Mouse (Mus musculus) urinary bladder, postnatal 14 days (tissue): Measurements from ENCODE around the gene Tnfrsf22.
"Not testable (repeated sequence)": the region's sequence is repeated elsewhere in the genome, so short reads cannot be mapped to it uniquely, and the experiment has no call there.

ENCODE experiments used
- DNase-seq: peaks from one replicate; pipeline ENCODE4 v3.0.0; 2021; ENCODE audit warnings: low spot score

Tnfrsf22 gene

DNA sequence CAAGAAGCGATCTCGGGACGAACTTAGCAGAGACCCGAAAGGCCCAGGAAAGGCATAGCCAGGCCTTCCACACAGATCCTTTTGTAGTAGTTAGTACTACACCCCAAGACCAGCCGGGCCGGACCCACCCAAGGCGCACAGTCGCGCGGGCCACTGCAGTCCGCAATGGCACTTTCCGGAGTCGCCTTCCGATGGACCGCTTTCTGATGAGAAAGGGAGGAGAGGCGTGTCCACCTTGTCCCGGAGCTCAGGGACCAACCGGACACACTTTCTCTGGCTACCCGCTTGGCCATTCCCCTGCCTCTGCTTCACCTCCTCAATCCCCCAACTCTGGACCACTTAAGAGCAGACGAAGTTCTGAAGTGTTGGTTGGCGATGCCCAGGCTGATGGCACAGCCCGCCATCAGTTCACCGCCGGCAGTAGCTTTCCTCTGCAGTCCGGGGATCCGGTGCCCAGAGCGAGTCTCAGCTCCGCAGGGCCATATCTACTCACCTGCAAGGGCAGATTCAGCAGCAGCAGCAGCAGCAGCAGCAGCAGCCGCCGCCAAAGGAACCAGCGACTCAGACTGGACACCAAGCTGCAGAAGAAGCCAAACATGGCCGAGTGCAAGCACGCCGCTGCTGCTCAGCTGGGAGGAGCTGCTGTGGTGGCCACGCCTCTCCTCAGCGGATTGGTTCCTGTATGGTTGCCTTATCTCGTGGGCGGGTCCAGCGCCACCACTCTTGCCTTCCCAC lies at the start of gene Tnfrsf22:
Gene Tnfrsf22, minus strand, starts transcription at position 628 of the 735 bp plus-strand sequence.
- peak; percentile 85 for DNase-seq

DNA sequence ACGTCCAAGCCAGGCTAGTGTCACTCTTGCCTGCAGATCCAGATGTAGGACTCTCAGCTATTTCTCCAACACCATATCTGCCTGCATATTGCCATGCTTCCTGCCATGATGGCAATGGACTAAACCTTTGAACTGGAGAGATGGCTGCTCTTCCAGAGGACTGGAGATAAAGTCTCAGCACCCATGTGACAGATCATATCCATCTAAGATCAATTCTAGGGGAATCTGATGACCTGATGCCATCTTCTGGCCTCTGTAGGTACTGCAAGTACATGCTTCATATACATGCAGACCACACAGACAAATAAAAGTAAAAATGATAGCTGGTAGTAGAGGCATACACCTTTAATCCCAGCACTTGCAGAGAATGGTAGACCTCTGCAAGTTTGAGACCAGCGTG lies 46.7 kb upstream of the Tnfrsf22 start:
- peak; percentile 49 for DNase-seq

DNA sequence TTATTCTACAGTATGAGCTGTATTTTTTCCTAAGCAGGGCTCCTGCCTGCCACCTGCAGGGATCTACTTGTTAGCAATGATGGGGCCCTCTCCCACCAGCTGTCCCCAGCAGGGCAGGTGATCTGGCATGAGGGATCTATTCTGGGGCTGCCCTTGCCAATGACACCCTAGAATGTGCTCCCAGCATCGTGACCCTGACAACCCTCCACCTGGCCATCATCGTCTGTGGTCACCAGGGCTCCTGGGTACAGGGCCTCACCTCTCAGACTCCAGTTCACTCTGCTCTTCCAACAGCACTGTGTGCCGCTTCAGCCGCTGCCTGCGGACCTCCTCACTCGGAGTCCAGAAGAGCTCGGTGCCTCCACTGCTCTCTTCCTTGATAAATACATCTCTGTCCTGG lies 45.1 kb upstream of the Tnfrsf22 start:
- DNase-seq: no peak

- no peak for DNase-seq
Observed at GRCm38 (mm10) chr7:143692746-143693510, 43.5 kb upstream of the Tnfrsf22 start.

DNA sequence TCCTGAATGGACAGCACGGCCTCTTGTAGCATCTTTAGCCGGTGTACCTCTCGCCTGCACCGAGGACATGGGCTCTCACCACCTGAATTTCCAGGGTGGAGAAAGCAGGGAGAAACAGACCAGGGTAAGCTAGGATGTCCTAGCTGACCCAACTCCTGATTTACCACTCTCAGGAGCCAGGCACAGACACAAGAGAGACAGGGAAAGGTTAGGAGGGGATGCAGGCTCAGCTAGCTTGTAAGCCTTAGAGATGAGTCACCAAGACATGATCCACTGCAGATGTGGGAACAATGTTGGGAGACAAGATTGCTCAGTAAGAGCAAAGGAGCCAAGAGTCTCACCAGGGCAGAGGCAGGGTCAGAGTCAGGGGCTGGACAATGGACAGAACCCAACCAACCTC lies 42.4 kb upstream of the Tnfrsf22 start:
- no peak for DNase-seq

DNA sequence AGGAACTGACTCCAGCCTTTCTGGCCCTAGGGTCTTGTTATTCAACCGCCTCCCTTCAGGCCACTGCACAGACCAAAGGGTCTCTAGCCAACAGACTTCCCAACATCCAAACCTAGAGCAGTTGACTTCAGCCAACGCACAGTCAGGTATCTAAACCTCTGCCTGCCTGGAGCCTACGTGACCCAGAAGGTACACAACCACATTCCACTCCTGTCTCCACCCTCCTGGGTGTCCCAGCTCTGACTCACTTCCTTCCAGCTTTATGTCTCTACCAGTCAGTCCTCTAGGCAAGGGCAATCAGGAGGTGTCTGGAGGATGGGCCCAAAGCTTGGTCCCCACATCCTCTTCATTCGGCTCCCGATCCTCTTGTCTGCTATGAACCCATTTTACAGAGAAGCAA lies 41.7 kb upstream of the Tnfrsf22 start:
- DNase-seq: no peak

- DNase-seq: no peak
Observed at GRCm38 (mm10) chr7:143689946-143690345, 40.5 kb upstream of the Tnfrsf22 start.

GRCm38 (mm10) chr7:143689481-143689880 lies 40.0 kb upstream of the Tnfrsf22 start:
- DNase-seq: no peak

DNA sequence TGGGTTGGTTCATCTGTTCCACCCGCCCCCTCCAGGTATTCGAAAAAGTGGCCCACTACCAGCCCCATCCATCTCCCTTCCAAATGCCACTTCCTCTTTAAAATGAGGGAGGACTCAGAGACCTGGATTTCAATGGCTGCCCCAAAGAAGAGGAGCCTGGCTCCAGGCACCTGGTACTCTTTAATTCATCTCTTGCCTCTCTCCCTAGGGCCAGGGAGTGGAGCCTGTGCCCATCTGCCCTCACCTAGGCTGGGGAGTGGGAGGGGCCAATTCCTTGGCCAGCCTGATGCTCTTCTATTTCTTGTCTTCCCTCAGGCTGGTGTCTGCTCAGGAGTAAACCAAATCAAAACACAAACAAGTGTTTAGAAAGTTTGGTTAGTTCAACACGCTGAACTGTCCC lies 37.2 kb upstream of the Tnfrsf22 start:
- DNase-seq: not testable (repeated sequence)

DNA sequence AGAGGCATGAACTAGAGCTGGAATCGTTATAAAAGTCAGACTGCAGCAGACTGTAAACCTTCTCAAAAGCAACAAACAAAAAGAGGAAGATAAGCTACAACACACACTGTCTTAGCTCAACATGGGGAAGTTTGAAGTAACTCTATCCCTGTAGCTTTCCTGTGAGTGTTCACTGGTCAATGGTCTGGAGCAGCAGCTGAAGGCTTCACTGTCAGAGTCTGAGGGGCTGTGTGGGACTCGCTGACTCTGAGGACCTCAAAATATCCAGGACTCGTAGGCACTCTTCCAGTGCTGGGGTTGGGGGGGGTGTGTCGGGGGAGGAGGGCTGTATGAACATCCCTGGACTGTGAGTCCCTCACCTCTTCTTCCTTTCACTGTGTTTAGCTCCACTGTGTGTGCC lies 36.7 kb upstream of the Tnfrsf22 start:
- DNase-seq: not testable (repeated sequence)

DNA sequence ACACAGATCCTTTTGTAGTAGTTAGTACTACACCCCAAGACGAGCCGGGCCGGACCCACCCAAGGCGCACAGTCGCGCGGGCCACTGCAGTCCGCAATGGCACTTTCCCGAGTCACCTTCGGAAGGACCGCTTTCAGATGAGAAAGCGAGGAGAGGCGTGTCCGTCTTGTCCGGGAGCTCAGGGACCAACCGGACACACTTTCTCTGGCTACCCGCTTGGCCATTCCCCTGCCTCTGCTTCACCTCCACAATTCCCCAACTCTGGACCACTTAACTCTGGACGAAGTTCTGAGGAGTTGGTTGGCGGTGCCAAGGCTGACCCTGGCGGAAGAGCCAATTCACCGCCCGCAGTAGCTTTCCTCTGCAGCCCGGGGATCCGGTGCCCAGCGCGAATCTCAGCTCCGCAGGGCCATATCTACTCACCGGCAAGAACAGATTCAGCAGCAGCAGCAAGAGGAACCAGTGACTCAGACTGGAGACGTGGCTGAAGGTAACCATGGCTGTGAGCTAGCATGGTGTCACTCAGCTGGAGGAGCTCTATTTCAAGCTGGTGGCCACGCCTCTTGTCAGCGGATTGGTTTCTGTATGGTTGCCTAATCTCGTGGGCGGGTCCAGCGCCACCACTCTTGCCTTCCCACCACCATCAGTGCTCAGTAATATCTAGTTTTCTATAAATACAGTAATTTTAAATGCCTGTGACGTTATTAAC lies 36.1 kb upstream of the Tnfrsf22 start, which contains the start of gene Tnfrsf23:
Gene Tnfrsf23, minus strand, starts transcription at position 514 of the 709 bp plus-strand sequence.
- peak; percentile 81 for DNase-seq

GRCm38 (mm10) chr7:143684569-143684968 lies 35.1 kb upstream of the Tnfrsf22 start:
- DNase-seq: not testable (repeated sequence)

- no peak for DNase-seq
Observed at GRCm38 (mm10) chr7:143681566-143681965, 32.1 kb upstream of the Tnfrsf22 start.

- DNase-seq: not testable (repeated sequence)
Observed at GRCm38 (mm10) chr7:143680836-143681235, 31.4 kb upstream of the Tnfrsf22 start.

- DNase-seq: not testable (repeated sequence)
Observed at GRCm38 (mm10) chr7:143679650-143680049, 30.2 kb upstream of the Tnfrsf22 start.

DNA sequence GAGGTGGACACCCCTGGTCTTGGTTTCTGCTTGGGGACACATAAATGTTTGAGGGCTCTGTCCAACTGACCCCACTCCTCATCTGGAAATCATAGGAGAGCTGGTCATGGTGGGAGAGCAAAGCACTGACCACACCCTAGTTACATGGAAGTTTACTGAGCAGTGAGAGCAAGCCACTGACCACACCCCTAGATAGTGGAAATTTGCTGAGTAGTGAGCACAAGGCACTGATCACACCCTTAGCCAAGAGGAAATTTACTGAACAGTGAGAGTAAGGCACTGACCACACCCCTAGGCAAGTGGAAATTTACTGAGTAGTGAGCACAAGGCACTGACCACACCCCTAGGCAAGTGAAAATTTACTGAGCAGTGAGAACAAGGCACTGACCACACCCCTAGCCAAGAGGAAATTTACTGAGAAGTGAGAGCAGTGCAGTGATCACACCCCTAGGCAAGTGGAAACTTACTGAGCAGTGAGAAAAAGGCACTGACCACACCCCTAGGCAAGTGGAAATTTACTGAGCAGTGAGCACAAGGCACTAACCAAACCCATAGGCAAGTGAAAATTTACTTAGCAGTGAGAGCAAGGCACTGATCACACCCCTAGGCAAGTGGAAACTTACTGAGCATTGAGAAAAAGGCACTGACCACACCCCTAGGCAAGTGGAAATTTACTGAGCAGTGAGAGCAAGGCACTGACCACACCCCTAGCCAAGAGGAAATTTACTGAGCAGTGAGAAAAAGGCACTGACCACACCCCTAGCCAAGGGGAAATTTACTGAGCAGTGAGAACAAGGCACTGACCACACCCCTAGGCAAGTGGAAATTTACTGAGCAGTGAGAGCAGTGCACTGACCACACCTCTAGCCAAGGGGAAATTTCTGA lies 17.2 kb upstream of the Tnfrsf22 start:
- DNase-seq: no peak

DNA sequence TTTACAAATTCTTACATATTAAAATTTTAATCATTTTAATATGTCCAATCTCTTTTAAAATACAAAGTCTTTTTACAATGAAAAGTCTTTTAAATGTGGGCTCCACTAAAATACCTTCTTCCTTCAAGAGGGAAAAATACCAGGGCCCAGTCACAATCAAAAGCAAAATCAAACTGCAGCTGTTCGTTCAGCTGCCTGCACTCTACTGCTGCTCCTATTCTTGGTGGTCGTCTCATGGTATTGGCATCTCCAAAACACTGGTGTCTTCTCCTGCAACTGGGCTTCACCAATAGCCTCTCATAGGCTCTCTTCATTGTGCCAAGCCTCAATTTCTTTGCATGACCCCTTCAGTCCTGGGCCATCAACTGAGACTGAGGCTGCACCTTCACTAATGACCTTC lies 14.0 kb upstream of the Tnfrsf22 start:
- no peak for DNase-seq

GRCm38 (mm10) chr7:143660797-143661196 lies 11.3 kb upstream of the Tnfrsf22 start:
- DNase-seq: no peak

DNA sequence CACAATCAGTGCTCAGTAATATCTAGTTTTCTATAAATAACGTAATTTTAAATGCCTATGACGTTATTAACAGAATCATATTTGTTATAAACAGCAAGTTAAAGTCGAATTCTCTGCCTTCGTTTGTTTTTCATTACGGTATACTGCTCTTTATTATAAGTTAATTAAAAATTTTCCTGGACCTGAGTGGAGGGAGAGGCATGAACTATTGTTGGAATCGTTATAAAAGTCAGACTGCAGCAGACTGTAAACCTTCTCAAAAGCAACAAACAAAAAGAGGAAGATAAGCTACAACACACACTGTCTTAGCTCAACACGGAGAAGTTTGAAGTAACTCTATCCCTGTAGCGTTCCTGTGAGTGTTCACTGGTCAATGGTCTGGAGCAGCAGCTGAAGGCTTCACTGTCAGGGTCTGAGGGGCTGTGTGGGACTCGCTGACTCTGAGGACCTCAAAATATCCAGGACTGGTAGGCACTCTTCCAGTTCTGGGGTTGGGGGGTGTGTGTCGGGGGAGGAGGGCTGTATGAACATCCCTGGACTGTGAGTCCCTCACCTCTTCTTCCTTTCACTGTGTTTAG lies 397 bp upstream of the Tnfrsf22 start:
- not testable (repeated sequence) for DNase-seq

DNA sequence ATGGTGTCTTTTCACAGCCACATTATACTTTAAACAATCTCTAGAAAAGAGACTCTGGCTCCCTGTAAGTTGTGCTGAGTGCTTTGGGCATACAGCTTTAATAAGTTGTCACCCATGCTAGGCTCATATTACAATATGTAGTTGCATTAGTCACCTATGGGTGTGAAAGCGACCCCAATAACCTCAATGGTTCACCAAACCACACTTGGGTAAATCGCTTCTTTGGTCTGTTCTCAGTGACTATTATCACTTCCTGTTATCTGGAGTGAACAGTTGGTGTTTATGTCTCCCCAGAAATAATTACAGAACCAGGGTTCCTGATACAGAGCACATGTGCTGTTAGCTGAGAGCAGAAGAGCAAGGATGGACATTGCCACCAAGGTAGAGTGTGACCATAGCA lies 5.5 kb downstream of the Tnfrsf22 start:
- DNase-seq: not testable (repeated sequence)

DNA sequence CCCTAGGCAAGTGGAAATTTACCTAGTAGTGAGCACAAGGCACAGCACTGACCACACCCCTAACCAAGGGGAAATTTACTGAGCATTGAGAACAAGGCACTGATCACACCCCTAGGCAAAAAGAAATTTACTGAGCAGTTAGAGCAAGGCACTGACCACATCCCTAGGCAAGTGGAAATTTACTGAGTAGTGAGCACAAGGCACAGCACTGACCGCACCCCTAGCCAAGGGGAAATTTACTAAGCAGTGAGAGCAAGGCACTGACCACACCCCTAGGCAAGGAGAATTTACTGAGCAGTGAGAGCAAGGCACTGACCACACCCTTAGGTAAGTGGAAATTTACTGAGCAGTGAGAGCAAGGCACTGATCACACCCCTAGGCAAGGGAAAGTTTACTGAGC lies 12.8 kb downstream of the Tnfrsf22 start:
- DNase-seq: no peak
